Mouse (Mus musculus): ENCODE data around the gene Vars.
A peak's percentile ranks its signal among the peaks of the same experiment; 100 is the strongest.
"Not testable (repeated sequence)": the region's sequence is repeated elsewhere in the genome, so short reads cannot be mapped to it uniquely, and the experiment has no call there.

Vars gene

GRCm38 (mm10) chr17:35024261-35024660 is 23.5 kb downstream of the Vars start:
- no peak for DNase-seq (ENCODE audit: low read depth)

- no peak for DNase-seq (ENCODE audit: low read depth)
Observed at GRCm38 (mm10) chr17:35024691-35025488, 24.1 kb downstream of the Vars start.

- no peak for DNase-seq (ENCODE audit: low read depth)
Observed at GRCm38 (mm10) chr17:35026206-35026605, 25.4 kb downstream of the Vars start.

DNA sequence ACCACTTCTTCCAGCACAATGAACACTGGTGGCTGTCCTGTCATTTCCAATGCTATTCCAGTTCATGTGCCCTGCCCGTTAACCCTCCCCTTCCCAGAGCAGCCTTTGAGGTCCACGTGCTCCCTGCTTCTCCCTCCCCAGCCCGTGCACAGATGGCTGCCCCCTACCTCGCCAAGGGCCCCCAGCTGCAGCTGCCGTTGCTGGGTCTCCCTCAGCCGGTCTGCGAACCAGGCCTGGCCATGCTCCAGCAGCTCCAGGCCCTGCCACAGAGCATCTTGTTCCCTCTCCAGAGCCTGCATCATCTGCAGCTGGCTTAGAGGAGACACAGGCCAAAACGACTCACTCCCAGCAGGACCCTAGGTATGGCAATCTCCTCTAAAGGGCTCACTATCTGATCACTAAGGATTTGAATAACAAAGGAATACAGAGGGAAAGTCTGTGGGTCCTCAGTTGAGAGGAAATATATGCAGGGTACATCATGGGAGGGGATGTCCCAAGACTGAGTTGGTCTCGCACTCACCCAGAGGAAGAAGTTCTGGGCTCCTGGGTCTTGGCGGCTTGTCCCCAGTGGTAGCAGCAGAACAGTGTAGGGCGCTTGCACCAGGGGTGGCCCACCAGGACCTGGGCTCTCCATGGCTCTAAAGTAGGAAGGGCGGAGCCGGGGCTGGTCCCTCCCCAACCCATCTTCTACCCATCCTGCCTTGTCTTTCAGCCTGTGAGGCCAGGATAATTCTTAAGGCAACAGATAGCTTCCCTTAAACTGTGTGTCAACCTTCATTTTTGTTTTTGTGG is 26.7 kb downstream of the Vars start, which contains the start of gene Sapcd1:
TSS of gene Sapcd1 (minus strand) at position 740 of the 792 bp plus-strand sequence.
- no peak for DNase-seq (ENCODE audit: low read depth)

- no peak for DNase-seq (ENCODE audit: low read depth)
Observed at GRCm38 (mm10) chr17:35028315-35028714, 27.5 kb downstream of the Vars start.

DNA sequence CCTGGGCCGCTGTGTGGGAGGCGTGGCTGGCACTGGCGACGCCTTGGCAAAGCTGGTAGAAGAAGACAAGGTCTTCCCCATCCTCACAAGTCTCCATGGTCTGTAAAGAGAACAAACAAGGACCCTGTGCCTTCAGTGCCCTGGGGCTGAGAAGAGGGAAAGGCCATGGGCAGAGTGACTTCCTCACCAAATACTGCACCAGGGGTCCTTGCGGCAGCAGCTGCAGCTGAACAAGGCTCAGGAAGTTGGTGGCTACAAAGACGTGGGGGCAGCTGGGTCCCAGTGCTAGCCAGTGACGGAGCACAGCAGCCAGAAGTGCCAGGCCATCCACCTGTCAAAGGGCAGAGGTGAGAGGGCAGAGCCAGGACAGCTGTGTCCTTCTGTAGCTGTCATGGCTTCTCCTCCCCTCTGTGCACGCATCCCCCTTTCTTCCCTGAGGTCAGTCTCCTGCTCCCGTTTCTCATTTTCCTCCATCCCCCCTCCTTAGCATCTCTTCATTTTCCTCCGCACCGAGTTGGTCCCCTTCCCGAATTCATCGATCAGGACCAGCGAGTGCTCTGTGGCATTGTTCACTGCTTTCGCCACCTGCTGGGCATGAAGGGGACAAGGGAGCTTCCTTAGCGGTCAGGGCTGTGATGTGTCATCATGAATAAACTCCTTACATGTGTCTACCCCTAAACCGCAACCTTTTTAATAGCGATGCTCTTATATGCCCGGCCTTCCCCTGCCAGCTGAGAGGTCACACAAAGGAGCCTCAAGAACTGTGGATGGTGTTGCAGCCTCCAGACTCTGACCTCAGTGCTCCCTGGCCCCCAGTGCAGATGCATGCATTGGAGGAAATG is 29.1 kb downstream of the Vars start:
- DNase-seq (ENCODE audit: low read depth), result peak; percentile 57

- no peak for DNase-seq (ENCODE audit: low read depth)
Observed at GRCm38 (mm10) chr17:35031272-35031671, 30.5 kb downstream of the Vars start.

GRCm38 (mm10) chr17:35031880-35032279 is 31.1 kb downstream of the Vars start:
- DNase-seq (ENCODE audit: low read depth), result no peak

GRCm38 (mm10) chr17:35032323-35032870 is 31.6 kb downstream of the Vars start:
- DNase-seq (ENCODE audit: low read depth), result no peak

GRCm38 (mm10) chr17:35033703-35034102 is 32.9 kb downstream of the Vars start:
- DNase-seq (ENCODE audit: low read depth), result not testable (repeated sequence)

DNA sequence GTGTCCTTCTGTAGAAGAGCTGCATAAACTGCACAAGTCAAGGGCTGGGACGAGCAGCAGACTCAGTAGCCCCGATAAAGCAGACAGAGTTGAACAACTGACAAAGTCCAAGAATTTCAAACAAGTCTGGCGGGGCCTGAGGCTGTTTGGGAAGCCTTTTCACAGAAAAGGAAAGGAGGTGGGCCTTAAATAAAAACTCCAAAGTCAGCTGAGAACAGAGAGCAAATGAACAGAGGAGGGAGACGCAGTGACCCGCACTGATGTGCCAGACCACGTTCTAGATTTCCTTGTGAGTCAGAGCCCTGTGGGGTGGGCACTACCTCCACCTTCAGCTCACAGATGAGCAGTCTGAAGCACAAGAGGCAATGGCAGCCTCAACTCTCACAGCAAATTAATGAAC is 34.1 kb downstream of the Vars start:
- DNase-seq (ENCODE audit: low read depth), result no peak

DNA sequence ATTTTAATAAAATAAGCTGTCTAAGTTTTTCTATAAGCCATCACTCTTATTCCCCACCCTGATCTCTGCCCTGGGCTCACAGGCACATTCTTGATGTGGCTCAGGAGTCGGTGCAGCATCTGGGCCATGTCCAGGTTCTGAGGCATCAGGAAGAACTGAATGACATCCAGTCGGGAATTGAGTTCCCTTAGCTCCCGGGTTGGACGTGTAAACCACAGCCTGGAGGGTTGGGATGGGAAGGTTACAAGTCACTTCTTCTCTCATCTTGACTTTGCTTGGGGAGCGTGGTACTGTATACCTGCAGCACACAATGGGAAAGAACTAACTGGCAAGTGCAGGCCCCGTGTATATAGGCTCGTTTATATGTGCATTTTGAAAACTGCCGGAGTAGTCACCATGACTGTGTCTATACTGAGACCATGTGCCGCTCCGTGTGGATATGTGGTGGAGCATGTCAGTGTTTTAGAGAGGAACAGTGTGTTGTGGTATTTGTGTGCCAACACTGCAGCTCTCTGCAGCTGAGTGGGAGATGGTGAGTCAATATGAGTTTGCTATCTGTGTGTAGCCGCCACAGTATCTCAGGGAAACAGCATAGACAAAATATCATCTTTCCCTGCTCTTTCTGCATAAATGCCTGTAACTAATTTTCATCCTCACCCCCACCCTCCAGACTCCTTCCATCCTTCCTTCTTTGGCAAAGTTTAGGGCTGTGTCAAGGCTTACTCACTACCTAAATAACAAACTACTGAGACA is 38.5 kb downstream of the Vars start:
- DNase-seq (ENCODE audit: low read depth), result no peak

- DNase-seq (ENCODE audit: low read depth), result no peak
Observed at GRCm38 (mm10) chr17:35043794-35044193, 43.0 kb downstream of the Vars start.

DNA sequence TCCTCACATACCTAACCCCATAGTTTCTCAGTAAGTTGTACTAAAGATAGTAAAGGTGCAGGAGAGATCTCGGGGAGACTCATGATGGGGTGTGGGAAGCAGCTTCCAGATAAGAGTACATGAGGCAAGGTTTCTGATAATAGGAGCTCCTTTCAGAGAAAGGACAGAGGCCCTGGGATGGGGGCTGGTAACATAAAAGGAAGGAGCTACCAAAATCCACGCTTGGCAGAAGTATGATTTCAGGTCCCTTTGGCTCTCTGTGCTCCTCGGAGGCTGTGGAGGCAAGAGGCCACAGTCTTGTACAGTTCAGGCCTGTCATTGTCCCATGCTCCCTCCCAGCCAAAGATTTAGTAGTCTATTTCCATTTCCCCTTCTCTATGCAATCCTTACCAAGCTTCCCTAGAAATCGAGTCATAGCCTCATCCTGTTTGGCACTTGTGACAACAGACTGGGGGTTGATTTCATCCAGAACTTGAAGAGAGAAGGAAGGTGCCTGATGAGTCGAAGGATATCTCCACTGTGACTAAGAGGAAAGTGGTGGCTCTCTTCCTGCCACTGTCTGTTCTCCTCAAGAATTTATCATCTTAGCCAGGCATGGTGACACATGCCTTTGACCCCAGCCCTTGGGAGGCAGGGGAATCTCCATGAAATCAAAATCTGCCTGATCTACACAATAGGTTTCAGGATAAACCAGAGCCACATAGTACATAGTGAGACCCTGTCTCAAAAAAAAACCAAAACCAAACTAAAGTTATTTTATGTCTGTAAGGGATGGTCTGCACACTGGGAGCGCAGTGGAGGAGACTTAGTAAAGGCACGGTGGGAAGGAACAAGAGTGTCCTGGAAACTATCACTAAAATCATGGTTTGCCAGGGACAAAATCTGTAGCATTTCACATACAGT is 44.4 kb downstream of the Vars start:
- DNase-seq (ENCODE audit: low read depth), result no peak

DNA sequence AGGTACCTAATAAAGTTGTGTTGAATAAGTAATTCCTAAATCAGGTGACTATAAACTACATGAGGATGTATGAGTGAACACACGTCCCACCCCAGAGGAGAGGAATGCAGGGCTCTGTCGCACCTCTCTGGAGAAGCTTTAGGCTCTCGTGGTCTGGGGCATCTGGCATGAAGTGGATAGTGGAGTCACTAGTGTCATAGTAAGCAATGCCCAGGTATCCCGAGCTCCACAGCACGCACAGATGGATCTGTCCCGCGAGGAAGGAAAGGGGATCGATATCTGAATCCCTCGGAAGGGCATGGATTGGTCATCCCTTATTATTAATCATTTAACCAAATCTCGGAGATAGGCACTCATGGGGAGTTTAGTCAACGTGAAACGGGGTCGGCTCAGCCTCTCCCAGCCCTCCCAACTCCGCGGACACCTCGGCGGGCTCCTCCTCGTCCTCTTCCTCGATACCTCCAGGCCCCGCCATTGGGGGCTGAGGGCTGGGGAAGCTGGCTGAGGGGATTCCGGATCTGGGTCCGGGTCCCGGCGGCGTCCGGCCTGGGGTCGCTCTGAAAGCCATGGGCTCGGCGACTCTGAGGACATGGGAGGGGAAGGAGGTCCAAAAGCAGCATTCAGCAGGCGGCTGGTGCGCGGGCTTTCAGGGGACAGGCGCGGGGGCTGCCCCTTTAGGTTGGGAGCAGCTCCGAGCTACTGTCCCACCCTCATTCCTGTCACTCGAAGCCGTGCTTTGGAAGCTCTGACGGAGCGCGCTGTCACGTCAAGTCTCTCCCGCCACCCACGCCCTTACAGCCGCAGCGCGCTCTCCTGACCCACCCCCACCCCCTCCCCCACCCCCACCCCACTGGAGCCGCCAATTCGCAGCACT is 45.3 kb downstream of the Vars start:
- DNase-seq (ENCODE audit: low read depth), result no peak

GRCm38 (mm10) chr17:35046681-35047455 is 46.1 kb downstream of the Vars start, which contains the start of gene Msh5:
TSS of gene Msh5 (minus strand) at chr17:35046745.
- DNase-seq (ENCODE audit: low read depth), result peak; percentile 98

- DNase-seq (ENCODE audit: low read depth), result peak; percentile 27
Observed at GRCm38 (mm10) chr17:35047688-35048087, 46.9 kb downstream of the Vars start.

Data from naive thymus-derived CD4-positive, alpha-beta T cell, adult 2 months (primary cell).